Mouse (Mus musculus) cerebellum, adult 18-20 months (tissue): ENCODE data around the gene Lmcd1.
A peak's percentile ranks its signal among the peaks of the same experiment; 100 is the strongest.
"Not testable (repeated sequence)": the region's sequence is repeated elsewhere in the genome, so short reads cannot be mapped to it uniquely, and the experiment has no call there.

Experiments
- DNase-seq, 2 experiments: peaks; one replicate each; pipeline ENCODE4 v3.0.0; 2021

Lmcd1 gene

GRCm38 (mm10) chr6:112273501-112274205, at the start of gene Lmcd1:
TSS of gene Lmcd1 (plus strand) at chr6:112273758.
- peak; percentile 15 to 43 for DNase-seq

GRCm38 (mm10) chr6:112223877-112224632, 49.5 kb upstream of the Lmcd1 start:
- no peak for DNase-seq

GRCm38 (mm10) chr6:112236775-112237174, 36.8 kb upstream of the Lmcd1 start:
- DNase-seq: no peak

- no peak for DNase-seq
Observed at GRCm38 (mm10) chr6:112242216-112242615, 31.3 kb upstream of the Lmcd1 start.

GRCm38 (mm10) chr6:112245639-112246038, 27.9 kb upstream of the Lmcd1 start:
- peak; percentile 6 to 10 for DNase-seq

- DNase-seq: no peak
Observed at GRCm38 (mm10) chr6:112246636-112247035, 26.9 kb upstream of the Lmcd1 start.

- not testable (repeated sequence) for DNase-seq
Observed at GRCm38 (mm10) chr6:112253943-112254342, 19.6 kb upstream of the Lmcd1 start.

GRCm38 (mm10) chr6:112254967-112255366, 18.6 kb upstream of the Lmcd1 start:
- no peak for DNase-seq

GRCm38 (mm10) chr6:112255388-112256225, 18.0 kb upstream of the Lmcd1 start:
- DNase-seq: no peak

- DNase-seq: no peak
Observed at GRCm38 (mm10) chr6:112256599-112256998, 17.0 kb upstream of the Lmcd1 start.

- no peak for DNase-seq
Observed at GRCm38 (mm10) chr6:112261089-112261488, 12.5 kb upstream of the Lmcd1 start.

- no peak for DNase-seq
Observed at GRCm38 (mm10) chr6:112264321-112264720, 9.2 kb upstream of the Lmcd1 start.

GRCm38 (mm10) chr6:112266631-112267030, 6.9 kb upstream of the Lmcd1 start:
- DNase-seq: peak in 1 of 2 experiments; percentile 8

GRCm38 (mm10) chr6:112267661-112268357, 5.7 kb upstream of the Lmcd1 start:
- no peak for DNase-seq

GRCm38 (mm10) chr6:112274261-112275055, 900 bp downstream of the Lmcd1 start:
- peak in 1 of 2 experiments; percentile 6 for DNase-seq

- DNase-seq: no peak
Observed at GRCm38 (mm10) chr6:112275731-112276245, 2.2 kb downstream of the Lmcd1 start.

GRCm38 (mm10) chr6:112278805-112279204, 5.2 kb downstream of the Lmcd1 start:
- no peak for DNase-seq

- DNase-seq: no peak
Observed at GRCm38 (mm10) chr6:112280161-112280560, 6.6 kb downstream of the Lmcd1 start.

GRCm38 (mm10) chr6:112280945-112281344, 7.4 kb downstream of the Lmcd1 start:
- DNase-seq: no peak

GRCm38 (mm10) chr6:112281935-112282334, 8.4 kb downstream of the Lmcd1 start:
- no peak for DNase-seq

GRCm38 (mm10) chr6:112284087-112284486, 10.5 kb downstream of the Lmcd1 start:
- DNase-seq: no peak

GRCm38 (mm10) chr6:112287671-112288070, 14.1 kb downstream of the Lmcd1 start:
- DNase-seq: no peak
